Mouse (Mus musculus) intestine, embryonic 14.5 days (tissue): ENCODE results near the gene Gab2. TPM values are rescaled to one million over a fixed set of nuclear protein-coding genes. Genes with fewer than 3 reads are reported as not detected.

ENCODE experiments used
- ATAC-seq: fragments of 200-750 bp; cut with Nextera tagmentation; replicated peaks from 2 replicates; pipeline ENCODE4 v1.8.0; 2017; ENCODE audit warnings: low read depth, moderate number of reproducible peaks, moderate TSS enrichment, moderate library complexity; ENCODE audit not compliant: low FRiP score, low TSS enrichment
- DNase-seq: peaks from one replicate; pipeline ENCODE4 v3.0.0-alpha.2; 2018; ENCODE audit warnings: low spot score
- H3K27ac ChIP-seq: fragments of 300-500 bp; sonication (generic); 2 replicates; pipeline ENCODE4 v1.5.1; 2014; ENCODE audit warnings: low read depth, mild to moderate bottlenecking, control low read depth
- H3K27me3 ChIP-seq: fragments of 300-500 bp; sonication (generic); replicated peaks from 2 replicates; pipeline ENCODE4 v1.6.1; 2014; ENCODE audit warnings: low read length, control low read depth; ENCODE audit not compliant: control insufficient read depth, insufficient read depth
- H3K36me3 ChIP-seq: fragments of 300-500 bp; sonication (generic); 2 replicates; pipeline ENCODE4 v1.6.1; 2014; ENCODE audit warnings: low read length, control low read depth; ENCODE audit not compliant: control insufficient read depth, insufficient read depth
- H3K4me1 ChIP-seq: fragments of 300-500 bp; sonication (generic); replicated peaks from 2 replicates; pipeline ENCODE4 v1.6.1; 2014; ENCODE audit warnings: low read length, control low read depth, mixed read lengths; ENCODE audit not compliant: control insufficient read depth, insufficient read depth
- H3K4me2 ChIP-seq: fragments of 300-500 bp; sonication (generic); 2 replicates; pipeline ENCODE4 v1.6.1; 2014; ENCODE audit warnings: low read length
- H3K4me3 ChIP-seq: fragments of 300-500 bp; sonication (generic); 2 replicates; pipeline ENCODE4 v1.5.1; 2014; ENCODE audit warnings: low read depth, low read length, control low read depth, mixed read lengths
- H3K9ac ChIP-seq: fragments of 300-500 bp; sonication (generic); 2 replicates; pipeline ENCODE4 v1.6.1; 2014; ENCODE audit warnings: mild to moderate bottlenecking, low read length
- H3K9me3 ChIP-seq: fragments of 300-500 bp; sonication (generic); 2 replicates; pipeline ENCODE4 v1.6.1; 2016; ENCODE audit warnings: low read length, control low read depth; ENCODE audit not compliant: control insufficient read depth
- WGBS: fragments of 180-500 bp; shearing (Covaris S2); extraction: QIAGEN DNeasy Blood & Tissue Kit; methylation state at CpG from one replicate; pipeline ENCODE4 v1.1.7; 2014; 5-methylcytosine and 5-hydroxymethylcytosine counted together
- polyA plus RNA-seq: library from polyadenylated mRNA; unstranded; fragments of >200 nt; fragmentation: Nextera tagmentation; extraction: Ambion mirVana; gene quantifications from 2 replicates; pipeline ENCODE4 v1.2.1, GENCODE M21; 2014

Gene Gab2
- polyA plus RNA-seq, 1 experiment from 2014 or later: 7.9 TPM

DNA sequence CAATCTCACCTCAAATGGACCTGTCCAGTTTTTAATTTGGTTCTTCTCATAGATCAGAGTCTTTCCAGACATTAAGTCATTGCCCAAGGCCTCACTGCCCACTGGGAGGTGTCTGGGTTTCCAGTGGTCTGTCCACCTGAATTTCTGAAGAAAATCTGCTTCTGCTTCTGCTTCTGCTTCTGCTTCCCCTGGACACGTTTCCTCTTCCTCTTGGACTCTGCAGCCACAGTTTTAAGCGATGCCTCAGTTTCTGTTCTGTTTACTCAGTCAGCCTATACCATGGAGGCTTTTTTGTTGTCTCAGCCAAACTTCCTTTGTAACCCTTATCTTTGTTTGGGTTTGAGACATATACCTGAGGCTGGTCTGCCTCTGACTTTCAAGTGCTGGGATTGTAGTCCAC is 170.3 kb downstream of the Gab2 start:
- 71% methylated on average over 2 of the region's 2 CpGs for WGBS

DNA sequence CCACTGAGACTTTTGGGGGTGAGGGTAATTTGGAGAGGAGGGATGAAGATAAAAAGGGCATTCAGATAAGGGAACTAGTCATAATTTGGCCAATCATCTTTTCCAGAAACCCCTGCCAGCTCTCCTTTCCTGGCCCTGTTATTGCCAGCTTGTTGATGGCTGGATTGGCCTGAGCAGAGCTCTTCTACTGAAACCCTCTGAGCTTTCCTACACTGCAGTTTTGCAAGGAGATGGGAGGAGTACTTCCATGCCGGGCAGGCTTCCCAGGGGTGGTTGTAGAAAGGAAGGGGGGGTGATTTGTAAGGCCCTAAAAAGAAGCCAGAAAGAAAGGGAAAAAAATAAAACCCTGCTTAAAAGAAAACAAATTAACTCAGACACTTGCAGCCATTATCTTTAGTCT is 181.2 kb downstream of the Gab2 start:
- H3K4me2 ChIP-seq: no peak overlapping the region
- WGBS: 39% methylated on average over 1 of the region's 1 CpGs
- H3K36me3 ChIP-seq: no peaks in the 10 kb centered on the region
- H3K27me3 ChIP-seq: no peaks in the 10 kb centered on the region
- no peaks in the 10 kb centered on the region for H3K9me3 ChIP-seq
- ATAC-seq (no peak), DNase-seq (no peak)
- no peak overlapping the region for H3K4me3 ChIP-seq
- H3K27ac ChIP-seq: no peak overlapping the region
- peaks cover 5% of the 10 kb centered on the region; the same call in 1 of the 2 replicates for H3K4me1 ChIP-seq
- no peak overlapping the region for H3K9ac ChIP-seq

More for the DNA sequence above, 170.3 kb downstream of the Gab2 start:
- no peak for ATAC-seq
- Histone ChIP-seq H3K4me3 (no peak overlapping the region), H3K9me3 (no peaks in the 10 kb centered on the region), H3K4me2 (no peak overlapping the region), H3K27ac (no peak overlapping the region), H3K36me3 (no peaks in the 10 kb centered on the region), H3K4me1 (peaks cover 15% of the 10 kb centered on the region), H3K27me3 (no peaks in the 10 kb centered on the region), H3K9ac (no peak overlapping the region)
- no peak for DNase-seq

DNA sequence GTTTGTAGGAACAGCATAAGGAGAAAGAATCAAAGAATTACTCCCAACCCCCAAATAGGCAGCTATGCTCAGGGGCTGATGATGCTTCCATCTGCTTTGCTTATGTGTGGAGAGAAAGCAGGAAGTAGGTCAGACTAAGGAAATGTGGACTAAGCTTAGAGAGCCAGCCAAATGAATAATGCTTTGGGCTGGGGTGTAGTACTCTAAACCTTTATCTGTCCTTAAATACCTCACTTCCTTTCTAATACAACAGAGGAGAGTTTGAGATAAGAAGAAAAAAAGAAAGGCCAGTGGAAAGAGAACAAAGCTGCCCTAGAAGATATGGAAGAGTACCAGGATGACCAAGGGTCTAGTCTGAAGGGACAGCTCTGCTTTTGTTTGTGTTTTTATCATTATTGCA is 189.0 kb downstream of the Gab2 start:
- no peak for DNase-seq
- Histone ChIP-seq H3K9ac (no peak overlapping the region), H3K4me2 (no peak overlapping the region), H3K4me1 (no peaks in the 10 kb centered on the region), H3K27ac (no peak overlapping the region), H3K27me3 (no peaks in the 10 kb centered on the region), H3K4me3 (no peak overlapping the region), H3K9me3 (no peaks in the 10 kb centered on the region), H3K36me3 (peaks cover 4% of the 10 kb centered on the region; the same call in 1 of the 2 replicates)
- no peak for ATAC-seq

DNA sequence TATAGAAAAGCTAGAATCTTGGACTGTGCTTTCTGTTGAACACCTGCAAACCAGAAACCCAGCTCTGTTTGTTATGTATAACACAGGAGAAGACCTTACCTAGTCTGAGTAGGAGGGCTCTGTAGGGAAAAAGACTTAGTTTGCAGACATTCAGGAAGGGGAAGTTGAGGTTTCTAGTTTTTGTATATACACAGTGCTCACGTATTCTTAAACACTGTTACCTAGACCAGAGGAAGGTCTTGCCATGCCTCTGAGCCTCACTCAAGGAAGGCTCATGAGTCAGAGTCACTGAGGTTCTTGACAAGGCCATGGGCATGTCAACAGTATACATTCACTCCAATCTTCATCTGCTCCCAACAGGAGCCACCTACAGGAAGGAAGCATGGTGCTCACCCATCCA is 189.7 kb downstream of the Gab2 start:
- H3K9me3 ChIP-seq: no peaks in the 10 kb centered on the region
- ATAC-seq: no peak
- no peak for DNase-seq
- H3K4me3 ChIP-seq: no peak overlapping the region
- H3K27me3 ChIP-seq: no peaks in the 10 kb centered on the region
- no peak overlapping the region for H3K9ac ChIP-seq
- WGBS: 88% methylated on average over 1 of the region's 1 CpGs
- H3K4me1 ChIP-seq: no peaks in the 10 kb centered on the region
- peaks cover 4% of the 10 kb centered on the region; the same call in 1 of the 2 replicates for H3K36me3 ChIP-seq
- H3K4me2 ChIP-seq: no peak overlapping the region
- no peak overlapping the region for H3K27ac ChIP-seq

DNA sequence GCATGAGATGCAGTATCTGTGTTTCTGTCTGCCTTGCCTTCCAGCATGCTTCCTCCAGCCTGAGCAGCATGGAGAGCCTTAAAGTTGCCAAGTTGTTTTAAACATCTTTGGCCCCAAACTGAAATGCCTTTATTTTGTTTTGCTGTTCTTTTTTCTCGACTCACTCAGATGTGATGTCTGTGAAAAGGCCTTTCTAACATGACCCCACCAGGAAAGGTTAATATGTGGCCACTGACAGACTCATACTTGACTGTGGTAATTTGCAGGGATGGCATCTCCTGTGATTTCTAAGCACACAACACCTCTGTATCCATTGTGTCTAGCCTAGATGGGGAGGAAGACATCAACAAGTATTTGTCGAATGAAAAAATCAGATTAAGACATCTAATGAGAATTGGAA is 215.6 kb downstream of the Gab2 start:
- no peak overlapping the region for H3K4me3 ChIP-seq
- no peaks in the 10 kb centered on the region for H3K9me3 ChIP-seq
- no peaks in the 10 kb centered on the region for H3K27me3 ChIP-seq
- 52% methylated on average over 2 of the region's 2 CpGs for WGBS
- no peak overlapping the region for H3K9ac ChIP-seq
- peak; percentile 35 for DNase-seq
- no peak overlapping the region for H3K4me2 ChIP-seq
- no peak for ATAC-seq
- H3K4me1 ChIP-seq: no peaks in the 10 kb centered on the region
- H3K36me3 ChIP-seq: peaks cover 28% of the 10 kb centered on the region
- no peak overlapping the region for H3K27ac ChIP-seq

DNA sequence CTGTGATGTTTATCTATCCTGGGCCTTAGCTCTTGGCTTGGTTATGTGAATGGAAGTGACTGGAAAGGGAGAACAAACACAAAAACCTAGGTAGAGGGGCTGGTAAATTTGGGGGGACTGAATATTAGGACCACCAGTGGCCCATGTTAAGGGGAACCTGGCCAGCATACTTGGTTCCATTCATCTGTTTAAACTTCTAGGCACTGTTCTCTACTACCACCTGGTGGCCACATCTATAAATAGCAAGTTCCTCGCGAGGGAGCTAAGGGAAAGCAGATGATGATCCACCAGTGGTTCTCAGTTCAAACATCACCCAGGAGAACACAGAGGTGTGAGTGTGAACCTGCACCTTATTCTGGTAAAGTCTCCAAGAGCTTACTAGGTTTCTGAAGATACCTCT is 216.1 kb downstream of the Gab2 start:
- ATAC-seq: 0 out of 2 replicates have a peak, but pooled peaks have one; percentile 17

DNA sequence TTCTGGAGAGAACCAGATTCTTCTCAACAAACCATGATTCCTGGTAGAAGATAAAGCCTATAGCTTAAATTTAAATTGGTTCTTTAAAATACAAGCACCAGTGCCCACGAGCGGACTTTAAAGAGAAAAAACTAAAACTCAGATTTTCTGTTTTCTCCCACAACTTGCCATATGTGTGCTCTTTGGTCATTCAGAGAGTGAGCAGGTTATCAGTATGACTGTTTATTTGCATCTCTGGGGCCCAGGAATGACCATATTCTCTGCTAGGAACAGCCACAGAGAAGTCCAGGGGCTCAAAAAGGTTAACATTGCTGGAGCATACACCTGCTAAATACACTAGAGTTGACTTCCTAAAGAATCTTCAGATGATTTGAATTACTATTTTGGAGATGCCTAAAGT is 216.9 kb downstream of the Gab2 start:
- WGBS: 95% methylated on average over 2 of the region's 2 CpGs
- Histone ChIP-seq H3K9ac (no peak overlapping the region), H3K4me1 (no peaks in the 10 kb centered on the region)

More for the DNA sequence above, 216.1 kb downstream of the Gab2 start:
- no peaks in the 10 kb centered on the region for H3K9me3 ChIP-seq
- H3K4me1 ChIP-seq: no peaks in the 10 kb centered on the region
- H3K27me3 ChIP-seq: no peaks in the 10 kb centered on the region
- no peak overlapping the region for H3K27ac ChIP-seq
- DNase-seq: peak; percentile 80
- H3K4me3 ChIP-seq: no peak overlapping the region
- 0% methylated on average over 2 of the region's 2 CpGs for WGBS
- no peak overlapping the region for H3K4me2 ChIP-seq
- peaks cover 33% of the 10 kb centered on the region for H3K36me3 ChIP-seq
- H3K9ac ChIP-seq: no peak overlapping the region

DNA sequence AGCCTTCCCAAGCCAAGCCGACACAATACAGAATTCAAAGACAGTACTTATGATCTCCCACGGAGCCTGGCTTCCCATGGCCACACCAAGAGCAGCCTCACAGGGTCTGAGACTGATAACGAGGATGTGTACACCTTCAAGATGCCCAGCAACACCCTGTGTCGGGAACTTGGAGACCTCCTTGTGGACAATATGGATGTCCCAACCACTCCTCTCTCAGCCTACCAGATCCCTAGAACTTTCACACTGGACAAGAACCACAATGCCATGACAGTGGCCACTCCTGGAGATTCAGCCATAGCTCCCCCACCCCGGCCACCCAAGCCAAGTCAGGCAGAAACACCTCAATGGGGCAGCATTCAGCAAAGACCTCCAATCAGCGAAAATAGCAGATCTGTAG is 217.6 kb downstream of the Gab2 start:
- Histone ChIP-seq H3K9me3 (no peaks in the 10 kb centered on the region), H3K27me3 (no peaks in the 10 kb centered on the region), H3K4me1 (no peaks in the 10 kb centered on the region), H3K27ac (no peak overlapping the region), H3K4me3 (no peak overlapping the region), H3K36me3 (peaks cover 47% of the 10 kb centered on the region), H3K9ac (no peak overlapping the region), H3K4me2 (no peak overlapping the region)
- 81% methylated on average over 6 of the region's 6 CpGs for WGBS
- no peak for ATAC-seq
- DNase-seq: peak; percentile 32

More for the DNA sequence above, 216.9 kb downstream of the Gab2 start:
- Histone ChIP-seq H3K27me3 (no peaks in the 10 kb centered on the region), H3K4me3 (no peak overlapping the region), H3K4me2 (no peak overlapping the region), H3K36me3 (peaks cover 40% of the 10 kb centered on the region), H3K27ac (no peak overlapping the region), H3K9me3 (no peaks in the 10 kb centered on the region)
- ATAC-seq (no peak), DNase-seq (no peak)

DNA sequence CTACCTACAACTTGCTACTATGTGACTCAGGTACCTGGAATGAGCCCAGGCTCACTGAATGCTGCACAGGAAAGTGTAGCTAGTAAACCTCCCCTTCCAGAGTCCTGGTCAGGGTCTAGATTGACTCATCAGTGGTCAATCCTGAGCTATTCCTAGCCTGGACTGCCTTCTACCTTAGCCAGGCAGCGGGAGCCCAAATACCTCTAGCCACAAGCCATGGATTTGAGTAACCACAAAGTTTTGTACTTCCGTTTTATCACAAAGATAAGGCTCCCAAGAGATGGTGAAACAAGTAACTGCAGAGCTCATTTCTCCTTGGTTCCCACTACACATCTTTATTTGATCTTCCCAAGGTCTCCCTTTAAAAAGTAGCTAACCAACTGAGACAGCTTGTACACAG is 219.5 kb downstream of the Gab2 start:
- DNase-seq (peak; percentile 40), ATAC-seq (no peak)
- WGBS: 89% methylated on average over 2 of the region's 2 CpGs
- no peak overlapping the region for H3K4me3 ChIP-seq
- peaks cover 66% of the 10 kb centered on the region for H3K36me3 ChIP-seq
- H3K27ac ChIP-seq: no peak overlapping the region
- H3K4me2 ChIP-seq: no peak overlapping the region
- no peaks in the 10 kb centered on the region for H3K4me1 ChIP-seq
- no peaks in the 10 kb centered on the region for H3K9me3 ChIP-seq
- H3K27me3 ChIP-seq: no peaks in the 10 kb centered on the region
- H3K9ac ChIP-seq: no peak overlapping the region
